Mouse (Mus musculus): ENCODE results near the gene N6amt1.

N6amt1 gene

DNA sequence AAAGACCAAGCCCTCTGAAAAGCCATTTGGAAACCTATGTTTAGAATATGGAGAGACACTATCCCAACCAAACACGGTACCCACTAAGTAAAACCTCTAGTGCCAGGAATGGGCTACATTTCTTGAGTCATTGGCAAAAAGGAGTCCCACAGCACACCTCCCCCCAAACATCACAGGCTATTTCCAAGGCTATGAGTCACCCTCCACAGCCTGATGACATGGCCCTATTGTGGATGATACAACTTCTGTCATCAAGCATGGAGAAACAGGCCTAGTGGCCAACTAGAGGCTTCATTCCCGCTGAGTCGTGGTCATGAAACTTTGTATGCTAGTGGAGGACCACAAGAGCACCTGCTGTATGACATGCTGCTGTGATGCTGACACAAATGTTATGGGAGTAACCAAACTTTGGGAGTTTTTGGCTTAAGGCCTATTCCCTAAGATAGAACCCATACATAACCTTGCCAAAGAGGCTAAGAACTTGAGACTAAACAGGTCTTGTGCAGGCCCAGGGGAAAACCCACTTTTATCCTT lies 33.5 kb downstream of the N6amt1 start:
- DNase-seq (ENCODE audit: low spot score): no peak

GRCm38 (mm10) chr16:87393813-87394548 lies 40.0 kb downstream of the N6amt1 start:
- peak; percentile 72 for DNase-seq (ENCODE audit: low spot score)

- no peak for DNase-seq (ENCODE audit: low spot score)
Observed at GRCm38 (mm10) chr16:87405001-87405400, 51.0 kb downstream of the N6amt1 start.
